Mouse (Mus musculus) bone marrow macrophage, adult 2 months (primary cell): ENCODE measurements at regions not wholly inside any gene's neighbourhood (a gene's known extent, or its start where the extent isn't known, plus 50 kb on each side); places are given as distances from the start of the nearest gene placed in this dataset.

Source experiments
- H3K27ac ChIP-seq: 2 replicates; pipeline ENCODE4 v1.5.1; 2012; ENCODE audit warnings: low read depth, low read length; ENCODE audit not compliant: insufficient read depth
- H3K4me1 ChIP-seq: 2 replicates; pipeline ENCODE4 v1.6.1; 2012; ENCODE audit warnings: low read length; ENCODE audit not compliant: control insufficient read depth, insufficient read depth
- H3K4me3 ChIP-seq: 2 replicates; pipeline ENCODE4 v1.5.1; 2012; ENCODE audit warnings: mild to moderate bottlenecking, low read length, moderate library complexity; ENCODE audit not compliant: insufficient read depth
- CTCF ChIP-seq: IDR thresholded peaks from 2 replicates; pipeline ENCODE4 v1.5.1; 2012; ENCODE audit warnings: low read depth, mild to moderate bottlenecking, low read length, moderate library complexity
- POLR2A ChIP-seq: IDR thresholded peaks from 2 replicates; pipeline ENCODE4 v1.6.1; 2012; ENCODE audit warnings: mild to moderate bottlenecking, low read depth, low read length, borderline replicate concordance

DNA sequence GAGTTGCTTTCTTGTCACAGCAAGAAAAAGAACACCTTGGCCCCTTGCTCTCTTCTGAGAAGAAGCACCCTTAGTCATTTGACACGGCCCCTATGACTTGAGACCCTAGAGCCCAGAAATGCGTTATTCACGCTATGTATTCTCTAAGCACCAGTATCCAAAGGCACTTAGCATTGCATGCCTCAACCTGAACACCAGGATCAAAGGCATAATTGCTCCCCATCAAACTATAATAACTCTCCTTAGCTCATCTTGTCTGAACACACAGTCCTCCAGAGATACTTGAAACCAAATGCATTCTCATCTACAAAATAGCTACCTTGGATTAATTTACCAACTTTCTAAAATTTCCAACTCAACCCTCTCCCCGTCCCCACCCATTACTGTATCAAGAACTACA lies 437.5 kb downstream of the Ate1 start:
- Histone ChIP-seq H3K27ac (no peak overlapping the region), H3K4me1 (no peaks in the 10 kb centered on the region), H3K4me3 (no peak overlapping the region)
- TF ChIP-seq POLR2A: no peak
- no peak for TF ChIP-seq CTCF

DNA sequence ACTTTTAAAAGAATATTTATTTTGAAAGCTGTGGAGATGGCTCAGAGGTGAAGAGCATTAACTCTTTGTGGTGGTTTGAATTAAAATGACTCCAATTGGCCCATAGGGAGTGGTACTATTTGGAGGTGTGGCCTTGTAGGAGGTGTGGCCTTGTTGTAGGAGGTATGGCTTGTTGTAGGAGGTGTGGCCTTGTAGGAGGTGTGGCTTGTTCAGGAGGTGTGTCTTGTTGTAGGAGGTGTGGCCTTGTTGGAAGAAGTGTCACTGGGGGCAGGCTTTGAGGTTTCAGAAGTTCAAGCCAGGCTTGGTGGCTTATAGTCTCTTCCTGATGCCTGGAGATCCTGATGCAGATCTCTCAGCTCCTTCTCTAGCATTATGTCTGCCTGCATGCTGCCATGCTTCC lies 434.5 kb downstream of the Ate1 start:
- no peak overlapping the region for H3K27ac ChIP-seq
- no peak for TF ChIP-seq CTCF
- TF ChIP-seq POLR2A: no peak
- no peaks in the 10 kb centered on the region for H3K4me1 ChIP-seq
- no peak overlapping the region for H3K4me3 ChIP-seq

DNA sequence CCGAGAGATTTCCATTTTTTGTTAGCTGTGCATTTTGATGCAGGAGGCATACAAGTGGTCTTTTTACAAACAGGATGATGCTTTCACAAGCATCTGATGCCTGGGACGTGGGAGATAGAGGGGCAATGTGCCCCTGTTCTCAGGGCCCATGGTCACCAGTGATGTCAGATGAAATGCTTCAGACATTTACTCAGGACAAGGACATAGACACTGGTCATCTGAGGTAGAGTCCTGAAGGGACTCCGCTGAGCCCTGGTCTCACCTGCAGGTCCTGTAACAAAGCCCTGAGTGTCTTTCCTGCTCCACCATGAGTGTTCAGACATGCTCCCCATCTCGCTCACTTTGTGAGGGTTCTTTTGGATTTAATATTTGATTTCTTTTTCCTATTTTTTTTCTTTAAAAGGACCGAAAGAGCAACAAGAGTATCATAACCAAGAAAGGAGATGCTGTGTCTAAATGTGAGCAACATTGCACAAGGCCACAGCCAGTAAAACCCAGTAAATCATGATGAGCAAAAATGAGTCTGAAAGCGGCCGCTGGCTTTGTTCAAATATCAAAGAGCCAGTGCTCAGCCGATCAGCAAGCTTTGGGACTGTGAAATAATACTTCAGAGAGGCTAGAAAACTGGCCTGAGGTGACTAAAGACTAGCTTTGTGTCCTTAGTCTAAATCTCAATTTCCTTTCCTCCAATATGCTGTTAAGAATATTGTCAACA lies 430.1 kb downstream of the Ate1 start:
- no peak overlapping the region for H3K4me3 ChIP-seq
- H3K4me1 ChIP-seq: no peaks in the 10 kb centered on the region
- H3K27ac ChIP-seq: no peak overlapping the region
- no peak for TF ChIP-seq POLR2A

DNA sequence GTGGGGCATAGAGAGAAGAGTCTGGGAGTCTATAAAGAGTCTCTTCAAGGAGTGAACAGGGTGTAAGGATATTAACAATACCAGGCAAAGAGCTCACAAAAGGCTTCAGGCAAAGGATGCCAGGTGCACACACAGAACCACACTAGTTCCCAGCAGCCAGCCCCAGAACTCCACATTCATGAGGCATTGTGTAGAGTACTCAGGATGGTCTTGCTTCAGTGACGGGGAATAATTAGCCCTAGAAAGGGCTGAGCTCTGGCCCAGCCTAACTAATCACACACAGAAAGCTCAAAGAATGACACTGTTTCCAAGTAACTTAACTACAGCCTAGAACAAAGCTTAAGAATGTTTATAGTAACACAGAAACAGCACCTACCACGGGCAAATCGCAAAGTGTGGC lies 428.2 kb downstream of the Ate1 start:
- H3K4me3 ChIP-seq: no peak overlapping the region
- TF ChIP-seq POLR2A: no peak
- no peak for TF ChIP-seq CTCF
- no peak overlapping the region for H3K27ac ChIP-seq
- no peaks in the 10 kb centered on the region for H3K4me1 ChIP-seq

DNA sequence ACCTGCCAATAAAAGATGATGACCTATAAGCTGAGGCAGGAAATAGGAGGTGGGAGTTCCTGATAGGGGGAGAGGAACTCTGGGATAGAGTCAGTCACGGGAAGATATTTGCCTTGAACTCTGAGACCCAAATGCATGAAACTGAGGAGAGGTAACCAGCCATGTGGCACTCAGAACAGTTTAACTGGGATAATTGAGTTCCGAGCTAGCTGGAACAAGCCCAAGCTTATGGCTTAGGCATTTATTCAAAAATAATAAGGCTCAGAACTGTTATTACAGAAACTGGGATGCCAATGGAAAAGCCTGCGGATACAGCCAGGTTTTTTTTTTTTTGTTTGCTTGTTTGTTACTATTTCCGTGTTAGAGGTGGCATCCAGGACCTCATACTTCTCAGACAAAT lies 425.0 kb downstream of the Ate1 start:
- H3K4me3 ChIP-seq: no peak overlapping the region
- no peaks in the 10 kb centered on the region for H3K4me1 ChIP-seq
- TF ChIP-seq POLR2A (no peak), CTCF (no peak)
- no peak overlapping the region for H3K27ac ChIP-seq

DNA sequence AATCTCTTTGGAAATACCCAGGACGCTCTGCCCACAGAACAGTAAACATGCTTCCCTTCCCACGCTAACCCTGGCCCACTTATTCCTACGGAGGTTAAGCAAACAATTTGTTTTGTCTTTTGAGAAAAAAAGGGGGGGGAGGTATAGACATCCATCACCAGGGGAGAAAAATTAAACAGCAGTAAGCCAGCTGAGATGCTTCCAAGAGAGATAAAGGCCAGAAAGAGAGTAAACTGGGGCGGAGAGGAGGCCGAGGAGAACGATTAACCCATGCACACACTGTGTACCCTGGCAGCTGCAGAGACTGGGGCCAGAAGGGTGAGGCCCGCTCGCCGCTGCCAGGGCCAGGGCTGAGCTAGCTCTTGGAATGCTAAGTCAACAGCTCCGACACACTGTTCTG lies 421.6 kb downstream of the Ate1 start:
- TF ChIP-seq CTCF: no peak
- TF ChIP-seq POLR2A: no peak
- H3K27ac ChIP-seq: no peak overlapping the region
- no peaks in the 10 kb centered on the region for H3K4me1 ChIP-seq
- H3K4me3 ChIP-seq: no peak overlapping the region

DNA sequence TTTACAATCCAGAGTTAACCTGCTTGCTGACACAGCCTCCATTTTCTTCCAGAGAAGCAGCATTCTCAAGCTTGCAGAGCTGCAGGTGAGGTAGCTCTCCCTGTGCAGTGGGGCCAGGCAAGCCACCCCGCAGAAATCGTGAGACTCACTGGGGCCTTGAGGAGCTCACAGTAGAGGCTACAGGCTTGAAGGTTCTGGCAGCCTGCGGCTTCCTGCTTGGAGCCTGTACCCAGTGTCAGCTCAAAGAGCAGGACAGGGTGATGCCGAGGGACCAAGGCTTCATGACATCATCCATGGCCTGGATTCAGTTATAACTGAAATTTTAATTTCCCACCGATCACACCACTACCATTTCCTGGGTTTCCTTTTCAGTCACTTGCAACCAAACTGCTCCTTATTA lies 417.5 kb downstream of the Ate1 start:
- Histone ChIP-seq H3K4me3 (no peak overlapping the region), H3K27ac (no peak overlapping the region), H3K4me1 (no peaks in the 10 kb centered on the region)
- TF ChIP-seq CTCF (no peak), POLR2A (no peak)

DNA sequence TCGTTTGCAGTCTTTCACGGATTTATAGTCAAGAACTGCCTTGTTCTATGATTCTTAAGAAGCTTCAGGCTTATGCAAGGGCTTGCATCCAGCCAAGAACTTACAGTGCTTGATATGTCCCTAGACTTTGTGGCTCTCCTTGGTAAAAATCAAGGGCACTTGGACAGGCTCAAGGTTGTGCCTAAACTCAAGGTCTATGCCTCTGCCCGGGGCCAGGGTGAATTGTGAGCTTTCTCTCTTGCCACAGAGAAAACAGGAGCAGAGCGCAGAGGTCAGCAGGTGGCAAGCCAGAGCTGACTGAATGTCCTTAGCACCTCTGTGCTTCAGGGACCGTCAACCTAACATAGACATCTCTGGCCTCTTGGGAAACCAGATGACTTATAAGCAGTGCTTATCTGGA lies 413.2 kb downstream of the Ate1 start:
- no peak overlapping the region for H3K27ac ChIP-seq
- H3K4me3 ChIP-seq: no peak overlapping the region
- no peaks in the 10 kb centered on the region for H3K4me1 ChIP-seq
- TF ChIP-seq CTCF: no peak
- no peak for TF ChIP-seq POLR2A

DNA sequence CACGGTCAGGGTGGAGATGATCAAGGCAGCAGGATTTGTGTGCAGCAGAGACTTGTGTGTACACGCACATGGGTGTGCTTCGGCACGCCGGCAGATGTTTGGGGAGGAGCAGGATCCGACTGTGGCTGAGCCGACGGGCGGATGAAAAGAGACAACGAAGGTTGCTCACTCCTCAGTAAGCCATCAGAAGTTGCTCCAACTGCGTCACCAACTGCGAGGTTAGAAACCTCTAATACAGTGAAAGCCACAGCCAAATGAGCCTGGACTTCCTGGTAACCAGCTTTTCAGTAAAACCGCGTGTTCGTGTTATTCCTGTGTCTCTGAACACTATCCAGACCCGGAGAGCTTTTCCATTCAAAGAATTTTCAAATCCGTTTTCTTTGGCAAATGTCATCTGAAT lies 411.8 kb downstream of the Ate1 start:
- TF ChIP-seq POLR2A (no peak), CTCF (no peak)
- Histone ChIP-seq H3K4me1 (no peaks in the 10 kb centered on the region), H3K27ac (no peak overlapping the region), H3K4me3 (no peak overlapping the region)
